Mouse (Mus musculus): ENCODE measurements around the gene Thbs4. TPM values are rescaled to one million over a fixed set of nuclear protein-coding genes. Genes with fewer than 3 reads are reported as not detected.

Gene Thbs4
- polyA plus RNA-seq, 1 experiment from 2014 or later: 0.87 TPM

GRCm38 (mm10) chr13:92717851-92718665 is 76.6 kb downstream of the Thbs4 start:
- Histone ChIP-seq H3K9me3 (ENCODE audit: control insufficient read depth, low read length) (no peaks in the 10 kb centered on the region), H3K9ac (ENCODE audit: low read depth, low read length) (no peak overlapping the region), H3K4me2 (replicated peaks; ENCODE audit: low read depth, low read length) (no peak overlapping the region), H3K27ac (ENCODE audit: low read depth, low read length) (no peak overlapping the region), H3K4me1 (ENCODE audit: control insufficient read depth, insufficient read depth, low read length) (no peaks in the 10 kb centered on the region), H3K4me3 (ENCODE audit: low read length) (no peak overlapping the region), H3K36me3 (ENCODE audit: control insufficient read depth, insufficient read depth, low read length) (no peaks in the 10 kb centered on the region), H3K27me3 (ENCODE audit: control insufficient read depth, insufficient read depth, low read length) (no peaks in the 10 kb centered on the region)
- 93% methylated on average over 3 of the region's 3 CpGs for WGBS
- no peak for ATAC-seq (ENCODE audit: low FRiP score, low TSS enrichment)

- ATAC-seq (ENCODE audit: low FRiP score, low TSS enrichment): no peak
- no peak overlapping the region for H3K4me2 ChIP-seq (replicated peaks; ENCODE audit: low read depth, low read length)
- no peak overlapping the region for H3K27ac ChIP-seq (ENCODE audit: low read depth, low read length)
- H3K4me3 ChIP-seq (ENCODE audit: low read length): no peak overlapping the region
- peaks cover 7% of the 10 kb centered on the region; the same call in 1 of the 2 replicates for H3K36me3 ChIP-seq (ENCODE audit: control insufficient read depth, insufficient read depth, low read length)
- WGBS: 86% methylated on average over 4 of the region's 4 CpGs
- no peaks in the 10 kb centered on the region for H3K27me3 ChIP-seq (ENCODE audit: control insufficient read depth, insufficient read depth, low read length)
- H3K4me1 ChIP-seq (ENCODE audit: control insufficient read depth, insufficient read depth, low read length): no peaks in the 10 kb centered on the region
- no peaks in the 10 kb centered on the region for H3K9me3 ChIP-seq (ENCODE audit: control insufficient read depth, low read length)
- no peak overlapping the region for H3K9ac ChIP-seq (ENCODE audit: low read depth, low read length)
Observed at GRCm38 (mm10) chr13:92712619-92713018, 82.0 kb downstream of the Thbs4 start.

- 93% methylated on average over 1 of the region's 1 CpGs for WGBS
- no peak overlapping the region for H3K4me2 ChIP-seq (replicated peaks; ENCODE audit: low read depth, low read length)
Observed at GRCm38 (mm10) chr13:92711821-92712220, 82.8 kb downstream of the Thbs4 start.

GRCm38 (mm10) chr13:92710361-92710760 is 84.3 kb downstream of the Thbs4 start:
- peaks cover 16% of the 10 kb centered on the region; the same call in 1 of the 2 replicates for H3K36me3 ChIP-seq (ENCODE audit: control insufficient read depth, insufficient read depth, low read length)
- no peak overlapping the region for H3K4me3 ChIP-seq (ENCODE audit: low read length)
- ATAC-seq (ENCODE audit: low FRiP score, low TSS enrichment): no peak
- H3K9me3 ChIP-seq (ENCODE audit: control insufficient read depth, low read length): no peaks in the 10 kb centered on the region
- H3K27ac ChIP-seq (ENCODE audit: low read depth, low read length): no peak overlapping the region
- WGBS: 54% methylated on average over 1 of the region's 1 CpGs
- H3K4me2 ChIP-seq (replicated peaks; ENCODE audit: low read depth, low read length): no peak overlapping the region
- no peaks in the 10 kb centered on the region for H3K4me1 ChIP-seq (ENCODE audit: control insufficient read depth, insufficient read depth, low read length)
- H3K9ac ChIP-seq (ENCODE audit: low read depth, low read length): no peak overlapping the region
- no peaks in the 10 kb centered on the region for H3K27me3 ChIP-seq (ENCODE audit: control insufficient read depth, insufficient read depth, low read length)

More at GRCm38 (mm10) chr13:92711821-92712220, 82.8 kb downstream of the Thbs4 start:
- Histone ChIP-seq H3K27me3 (ENCODE audit: control insufficient read depth, insufficient read depth, low read length) (no peaks in the 10 kb centered on the region), H3K36me3 (ENCODE audit: control insufficient read depth, insufficient read depth, low read length) (peaks cover 11% of the 10 kb centered on the region; the same call in 1 of the 2 replicates), H3K27ac (ENCODE audit: low read depth, low read length) (no peak overlapping the region), H3K9ac (ENCODE audit: low read depth, low read length) (no peak overlapping the region), H3K4me1 (ENCODE audit: control insufficient read depth, insufficient read depth, low read length) (no peaks in the 10 kb centered on the region), H3K4me3 (ENCODE audit: low read length) (no peak overlapping the region), H3K9me3 (ENCODE audit: control insufficient read depth, low read length) (no peaks in the 10 kb centered on the region)
- no peak for ATAC-seq (ENCODE audit: low FRiP score, low TSS enrichment)

- Histone ChIP-seq H3K27ac (ENCODE audit: low read depth, low read length) (no peak overlapping the region), H3K4me1 (ENCODE audit: control insufficient read depth, insufficient read depth, low read length) (no peaks in the 10 kb centered on the region), H3K9me3 (ENCODE audit: control insufficient read depth, low read length) (no peaks in the 10 kb centered on the region), H3K9ac (ENCODE audit: low read depth, low read length) (no peak overlapping the region), H3K4me3 (ENCODE audit: low read length) (no peak overlapping the region), H3K4me2 (replicated peaks; ENCODE audit: low read depth, low read length) (no peak overlapping the region), H3K27me3 (ENCODE audit: control insufficient read depth, insufficient read depth, low read length) (no peaks in the 10 kb centered on the region), H3K36me3 (ENCODE audit: control insufficient read depth, insufficient read depth, low read length) (peaks cover 16% of the 10 kb centered on the region; the same call in 1 of the 2 replicates)
- ATAC-seq (ENCODE audit: low FRiP score, low TSS enrichment): no peak
- 44% methylated on average over 3 of the region's 3 CpGs for WGBS
Observed at GRCm38 (mm10) chr13:92709535-92709934, 85.1 kb downstream of the Thbs4 start.

GRCm38 (mm10) chr13:92708466-92708865 is 86.2 kb downstream of the Thbs4 start:
- H3K9me3 ChIP-seq (ENCODE audit: control insufficient read depth, low read length): no peaks in the 10 kb centered on the region
- H3K4me3 ChIP-seq (ENCODE audit: low read length): no peak overlapping the region
- H3K9ac ChIP-seq (ENCODE audit: low read depth, low read length): no peak overlapping the region
- H3K4me2 ChIP-seq (replicated peaks; ENCODE audit: low read depth, low read length): no peak overlapping the region
- no peak overlapping the region for H3K27ac ChIP-seq (ENCODE audit: low read depth, low read length)
- 81% methylated on average over 1 of the region's 1 CpGs for WGBS
- H3K27me3 ChIP-seq (ENCODE audit: control insufficient read depth, insufficient read depth, low read length): no peaks in the 10 kb centered on the region
- H3K4me1 ChIP-seq (ENCODE audit: control insufficient read depth, insufficient read depth, low read length): no peaks in the 10 kb centered on the region
- peaks cover 16% of the 10 kb centered on the region; the same call in 1 of the 2 replicates for H3K36me3 ChIP-seq (ENCODE audit: control insufficient read depth, insufficient read depth, low read length)
- no peak for ATAC-seq (ENCODE audit: low FRiP score, low TSS enrichment)

- no peaks in the 10 kb centered on the region for H3K9me3 ChIP-seq (ENCODE audit: control insufficient read depth, low read length)
- no peaks in the 10 kb centered on the region for H3K4me1 ChIP-seq (ENCODE audit: control insufficient read depth, insufficient read depth, low read length)
- no peak overlapping the region for H3K27ac ChIP-seq (ENCODE audit: low read depth, low read length)
- 77% methylated on average over 2 of the region's 2 CpGs for WGBS
- no peak overlapping the region for H3K4me3 ChIP-seq (ENCODE audit: low read length)
- H3K36me3 ChIP-seq (ENCODE audit: control insufficient read depth, insufficient read depth, low read length): peaks cover 16% of the 10 kb centered on the region; the same call in 1 of the 2 replicates
- no peak for ATAC-seq (ENCODE audit: low FRiP score, low TSS enrichment)
- H3K4me2 ChIP-seq (replicated peaks; ENCODE audit: low read depth, low read length): no peak overlapping the region
- H3K27me3 ChIP-seq (ENCODE audit: control insufficient read depth, insufficient read depth, low read length): no peaks in the 10 kb centered on the region
- H3K9ac ChIP-seq (ENCODE audit: low read depth, low read length): no peak overlapping the region
Observed at GRCm38 (mm10) chr13:92707941-92708340, 86.7 kb downstream of the Thbs4 start.

GRCm38 (mm10) chr13:92706342-92707061 is 88.1 kb downstream of the Thbs4 start:
- H3K36me3 ChIP-seq (ENCODE audit: control insufficient read depth, insufficient read depth, low read length): peaks cover 16% of the 10 kb centered on the region; the same call in 1 of the 2 replicates
- 88% methylated on average over 9 of the region's 9 CpGs for WGBS
- H3K4me2 ChIP-seq (replicated peaks; ENCODE audit: low read depth, low read length): no peak overlapping the region
- H3K27ac ChIP-seq (ENCODE audit: low read depth, low read length): no peak overlapping the region
- no peak overlapping the region for H3K9ac ChIP-seq (ENCODE audit: low read depth, low read length)
- no peak for ATAC-seq (ENCODE audit: low FRiP score, low TSS enrichment)
- no peaks in the 10 kb centered on the region for H3K4me1 ChIP-seq (ENCODE audit: control insufficient read depth, insufficient read depth, low read length)
- H3K4me3 ChIP-seq (ENCODE audit: low read length): no peak overlapping the region
- H3K9me3 ChIP-seq (ENCODE audit: control insufficient read depth, low read length): no peaks in the 10 kb centered on the region
- no peaks in the 10 kb centered on the region for H3K27me3 ChIP-seq (ENCODE audit: control insufficient read depth, insufficient read depth, low read length)

All from kidney, embryonic 14.5 days (tissue).